Mouse (Mus musculus) megakaryocyte, embryonic 14.5 days (primary cell): ENCODE measurements at regions not wholly inside any gene's neighbourhood (a gene's known extent, or its start where the extent isn't known, plus 50 kb on each side); places are given as distances from the start of the nearest gene placed in this dataset.

Source experiments
- FLI1 ChIP-seq: IDR thresholded peaks from 2 replicates; pipeline ENCODE4 v1.6.1; 2012; ENCODE audit warnings: low read length, inconsistent platforms, mixed read lengths
- GATA1 ChIP-seq: IDR thresholded peaks from 3 replicates; pipeline ENCODE4 v1.6.1; 2012; ENCODE audit warnings: mixed read lengths, low read length, inconsistent platforms, borderline replicate concordance

DNA sequence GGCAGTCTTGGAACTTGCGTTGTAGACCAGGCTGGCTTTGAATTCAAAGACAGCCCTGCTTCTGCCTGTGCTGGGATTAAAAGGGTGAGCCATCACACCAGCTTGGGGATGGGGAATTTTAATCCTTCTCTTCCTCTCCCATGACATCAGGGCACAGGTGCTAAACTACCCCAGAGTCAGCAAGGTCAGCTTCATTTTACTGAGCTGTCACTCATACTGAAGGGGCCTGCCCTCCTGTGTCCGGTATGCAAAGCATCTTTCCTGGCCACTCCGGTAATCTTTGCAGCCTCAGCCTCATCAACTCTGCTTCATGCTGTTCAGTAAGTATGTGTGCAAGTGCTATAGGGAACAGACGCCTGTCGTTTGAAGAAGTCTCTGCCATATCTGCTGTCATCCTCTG is 248.1 kb downstream of the Enc1 start:
- TF ChIP-seq GATA1 (no peak), FLI1 (no peak)
